Mouse (Mus musculus) stomach, embryonic 14.5 days (tissue): ENCODE measurements at regions not wholly inside any gene's neighbourhood (a gene's known extent, or its start where the extent isn't known, plus 50 kb on each side); places are given as distances from the start of the nearest gene placed in this dataset.

Experiments used
- ATAC-seq: fragments of 200-750 bp; cut with Nextera tagmentation; 2 replicates; pipeline ENCODE4 v1.8.0; 2017; ENCODE audit warnings: low read depth, moderate TSS enrichment; ENCODE audit not compliant: insufficient number of reproducible peaks, insufficient read depth, low FRiP score
- H3K27ac ChIP-seq: fragments of 300-500 bp; sonication (generic); 2 replicates; pipeline ENCODE4 v1.5.1; 2014; ENCODE audit warnings: mild to moderate bottlenecking, low read length, moderate library complexity, mixed read lengths
- H3K27me3 ChIP-seq: fragments of 300-500 bp; sonication (generic); 2 replicates; pipeline ENCODE4 v1.6.1; 2014; ENCODE audit warnings: low read length, control low read depth, mixed read lengths; ENCODE audit not compliant: control insufficient read depth, insufficient read depth
- H3K36me3 ChIP-seq: fragments of 300-500 bp; sonication (generic); 2 replicates; pipeline ENCODE4 v1.6.1; 2014; ENCODE audit warnings: mild to moderate bottlenecking, control low read depth, low read length, moderate library complexity, mixed read lengths; ENCODE audit not compliant: control insufficient read depth, insufficient read depth
- H3K4me1 ChIP-seq: fragments of 300-500 bp; sonication (generic); 2 replicates; pipeline ENCODE4 v1.6.1; 2014; ENCODE audit warnings: low read length, control low read depth, mixed read lengths; ENCODE audit not compliant: control insufficient read depth, insufficient read depth
- H3K4me2 ChIP-seq: fragments of 300-500 bp; sonication (generic); replicated peaks from 2 replicates; pipeline ENCODE4 v1.6.1; 2014; ENCODE audit warnings: low read depth, low read length, control low read depth
- H3K4me3 ChIP-seq: fragments of 300-500 bp; sonication (generic); 2 replicates; pipeline ENCODE4 v1.5.1; 2014; ENCODE audit warnings: low read depth, low read length, control low read depth
- H3K9ac ChIP-seq: fragments of 300-500 bp; sonication (generic); replicated peaks from 2 replicates; pipeline ENCODE4 v1.6.1; 2014; ENCODE audit warnings: low read depth, mild to moderate bottlenecking, control low read depth, low read length, moderate library complexity, mixed read lengths
- H3K9me3 ChIP-seq: fragments of 300-500 bp; sonication (generic); 2 replicates; pipeline ENCODE4 v1.6.1; 2016; ENCODE audit warnings: low read depth, low read length, control low read depth; ENCODE audit not compliant: control insufficient read depth
- WGBS: fragments of 180-500 bp; shearing (Covaris S2); extraction: QIAGEN DNeasy Blood & Tissue Kit; methylation state at CpG from one replicate; pipeline ENCODE4 v1.1.7; 2014; 5-methylcytosine and 5-hydroxymethylcytosine counted together

GRCm38 (mm10) chr3:130796531-130796930 lies 66.3 kb upstream of the Rpl34 start:
- Histone ChIP-seq H3K9ac (no peak overlapping the region), H3K4me2 (no peak overlapping the region), H3K4me3 (no peak overlapping the region), H3K4me1 (no peaks in the 10 kb centered on the region), H3K27me3 (no peaks in the 10 kb centered on the region), H3K27ac (no peak overlapping the region), H3K36me3 (no peaks in the 10 kb centered on the region), H3K9me3 (no peaks in the 10 kb centered on the region)
- WGBS = 76% methylated on average over 8 of the region's 8 CpGs
- no peak for ATAC-seq

DNA sequence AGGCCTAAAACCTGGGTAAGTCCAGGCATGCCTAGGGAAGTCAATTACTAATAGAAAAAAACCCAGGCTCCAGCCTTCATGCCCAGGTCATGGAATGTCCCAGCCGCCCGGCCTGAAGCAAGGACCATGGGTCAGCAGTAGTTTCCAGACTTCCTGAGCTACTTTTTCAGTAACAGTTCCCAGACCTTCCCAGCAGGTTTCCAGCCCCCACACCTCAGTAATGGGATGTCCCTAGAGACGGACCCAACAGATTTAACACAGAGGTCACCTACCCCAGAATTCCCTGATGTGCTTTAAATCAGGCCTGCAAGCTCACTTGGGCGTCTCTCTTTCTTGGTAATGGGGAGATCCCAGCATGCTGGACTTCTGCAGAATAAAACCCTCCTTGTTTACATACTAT lies 65.2 kb upstream of the Rpl34 start:
- Histone ChIP-seq H3K9me3 (no peaks in the 10 kb centered on the region), H3K4me1 (no peaks in the 10 kb centered on the region), H3K27ac (no peak overlapping the region), H3K36me3 (no peaks in the 10 kb centered on the region), H3K9ac (no peak overlapping the region), H3K27me3 (no peaks in the 10 kb centered on the region), H3K4me2 (no peak overlapping the region), H3K4me3 (no peak overlapping the region)
- 76% methylated on average over 4 of the region's 4 CpGs for WGBS
- no peak for ATAC-seq

GRCm38 (mm10) chr3:130794142-130794925 lies 64.1 kb upstream of the Rpl34 start:
- 38% methylated on average over 9 of the region's 13 CpGs for WGBS
- no peak overlapping the region for H3K4me2 ChIP-seq
- no peak overlapping the region for H3K9ac ChIP-seq
- no peak for ATAC-seq
- no peaks in the 10 kb centered on the region for H3K9me3 ChIP-seq
- H3K4me3 ChIP-seq = no peak overlapping the region
- H3K36me3 ChIP-seq = no peaks in the 10 kb centered on the region
- no peaks in the 10 kb centered on the region for H3K4me1 ChIP-seq
- no peak overlapping the region for H3K27ac ChIP-seq
- H3K27me3 ChIP-seq = no peaks in the 10 kb centered on the region

- Histone ChIP-seq H3K4me1 (no peaks in the 10 kb centered on the region), H3K4me2 (no peak overlapping the region), H3K4me3 (no peak overlapping the region), H3K9ac (no peak overlapping the region), H3K9me3 (no peaks in the 10 kb centered on the region), H3K27me3 (no peaks in the 10 kb centered on the region), H3K36me3 (no peaks in the 10 kb centered on the region), H3K27ac (no peak overlapping the region)
- 80% methylated on average over 11 of the region's 11 CpGs for WGBS
- ATAC-seq = no peak
Observed at GRCm38 (mm10) chr3:130780706-130781240, 50.6 kb upstream of the Rpl34 start.
